Mouse (Mus musculus): ENCODE measurements around the gene Ak1. TPM values are rescaled to one million over a fixed set of nuclear protein-coding genes. Genes with fewer than 3 reads are reported as not detected.

Gene Ak1
- 100 to 1,000 TPM; 127 to 140 TPM for total RNA-seq (2021)

DNA sequence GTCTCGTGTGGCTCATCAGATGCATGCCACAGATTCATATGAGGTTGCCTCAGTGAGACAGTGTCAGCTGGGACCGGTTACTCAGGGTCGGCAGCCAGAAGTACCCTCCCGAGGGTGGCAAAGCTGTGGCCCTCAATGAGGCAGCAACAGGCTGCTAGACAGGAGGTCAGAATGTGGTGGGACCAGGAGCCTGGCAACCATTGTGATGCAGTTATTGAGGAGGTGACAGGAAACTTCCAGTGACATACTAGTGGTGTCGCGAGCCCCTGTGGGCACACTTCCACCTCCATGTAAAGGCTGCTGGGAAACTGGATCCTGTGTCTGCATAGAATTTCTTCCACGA, at the start of gene Ak1:
Ak1 (plus strand) TSS at position 242 of the 343 bp plus-strand sequence.
- DNase-seq (ENCODE audit: extremely low spot score in 1 of 2, low spot score in 1 of 2): no peak

DNA sequence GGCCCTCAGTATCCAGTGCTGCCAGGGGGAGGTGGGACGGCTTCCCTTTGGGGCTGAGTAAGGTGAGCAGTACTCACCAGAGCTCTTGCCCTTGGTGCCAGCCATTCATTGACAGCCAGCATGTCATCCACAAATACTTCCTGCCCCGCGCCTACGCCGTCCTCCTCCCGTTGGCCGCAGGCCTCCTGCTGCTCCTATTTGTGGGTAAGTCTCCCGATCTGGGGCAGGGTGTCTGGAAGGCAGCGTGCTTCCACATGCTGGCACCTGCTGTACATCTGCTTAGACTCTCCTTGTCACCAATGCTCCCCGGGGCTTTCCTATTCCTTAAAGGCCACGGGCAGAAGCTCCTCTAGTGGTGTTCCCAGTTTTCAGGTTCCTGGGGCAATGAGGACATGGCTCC, 49.4 kb upstream of the Ak1 start:
- no peak for DNase-seq (ENCODE audit: extremely low spot score in 1 of 2, low spot score in 1 of 2)

DNA sequence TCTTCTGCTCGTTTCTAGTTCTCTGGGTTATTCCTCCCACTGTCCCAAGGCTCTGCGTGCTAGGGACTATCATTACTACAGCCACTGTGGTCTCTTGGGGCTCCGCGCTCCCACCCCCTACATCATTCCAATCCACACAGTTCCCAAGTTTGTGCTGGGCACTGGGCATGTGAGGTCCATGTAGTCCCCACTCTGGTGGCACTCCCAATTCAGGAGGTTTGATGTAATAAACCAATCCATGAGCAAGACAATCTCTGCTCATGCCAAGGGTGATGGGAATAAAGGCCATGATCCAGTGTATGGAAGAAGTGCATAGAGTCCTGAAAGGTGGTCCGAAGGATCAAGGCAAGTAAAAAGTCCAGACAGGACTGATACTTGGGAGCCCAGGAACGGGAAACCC, 47.1 kb upstream of the Ak1 start, which contains the start of gene Pip5kl1:
Pip5kl1 (plus strand) TSS at position 301 of the 400 bp plus-strand sequence.
- DNase-seq (ENCODE audit: extremely low spot score in 1 of 2, low spot score in 1 of 2): no peak

DNA sequence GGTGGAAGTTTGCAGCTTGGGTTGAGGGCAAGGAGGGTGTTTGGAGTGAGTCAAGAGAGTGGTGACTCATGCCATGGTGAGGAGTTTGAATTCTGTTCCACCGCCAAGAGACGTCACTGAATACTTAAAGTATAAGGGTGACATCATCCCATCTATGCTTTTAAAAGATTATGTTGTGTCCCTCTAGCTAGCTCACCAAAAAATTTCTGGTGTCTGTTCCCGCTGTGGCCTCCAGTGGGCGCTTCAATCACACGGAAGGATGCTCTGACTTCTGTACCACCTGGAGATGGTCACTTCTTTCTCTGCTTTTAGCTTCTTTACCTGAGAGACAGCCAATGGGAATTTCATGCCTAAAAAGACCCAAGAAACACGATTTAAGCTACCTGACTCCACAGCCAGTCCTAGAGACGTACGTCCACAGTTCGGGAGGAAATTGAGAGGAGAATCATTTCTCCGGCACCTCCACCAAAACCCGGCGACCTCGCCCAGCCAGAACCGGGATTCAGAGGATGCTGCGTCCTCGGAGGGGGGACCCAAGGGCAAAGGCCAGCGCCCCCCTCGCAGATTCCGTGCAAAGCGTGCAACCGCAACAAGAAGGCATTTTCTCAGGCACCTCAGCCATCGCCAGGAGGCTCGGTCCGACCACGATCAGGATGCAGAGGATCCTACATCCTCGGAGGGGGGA, 46.5 kb upstream of the Ak1 start:
- peak in 1 of 2 experiments; percentile 62 for DNase-seq (ENCODE audit: extremely low spot score in 1 of 2, low spot score in 1 of 2)

DNA sequence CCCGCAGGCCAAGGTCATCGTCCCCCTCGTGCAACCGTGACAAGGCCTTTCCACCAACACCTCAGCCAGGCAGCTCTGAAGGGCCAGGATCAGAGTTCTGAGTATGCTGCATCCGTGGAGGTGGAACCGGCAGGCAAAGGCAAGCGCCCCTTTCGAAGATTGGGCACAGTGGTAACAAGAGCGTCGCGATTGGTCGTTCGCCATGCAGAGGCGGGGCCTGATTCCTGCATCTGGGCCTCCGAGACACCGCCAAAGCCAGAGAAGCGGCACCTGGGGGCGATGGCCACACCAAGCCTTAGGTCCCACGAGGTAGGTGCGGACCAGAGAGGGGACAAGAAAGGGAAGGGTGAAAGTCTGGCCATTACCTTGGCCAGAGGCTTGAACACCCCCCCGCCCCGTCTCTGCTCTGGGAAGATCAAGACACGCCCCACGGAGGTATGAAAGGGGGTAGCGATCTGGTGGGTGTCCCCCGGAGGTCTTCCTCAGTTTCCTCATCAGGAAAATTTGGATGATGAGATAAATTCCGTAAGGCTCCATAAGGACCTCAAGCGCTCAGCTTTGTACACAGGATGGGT, 45.9 kb upstream of the Ak1 start, which contains the start of gene 9430097D07Rik:
9430097D07Rik (minus strand) TSS at position 99 of the 575 bp plus-strand sequence.
- DNase-seq (ENCODE audit: extremely low spot score in 1 of 2, low spot score in 1 of 2): peak in 1 of 2 experiments; percentile 55

DNA sequence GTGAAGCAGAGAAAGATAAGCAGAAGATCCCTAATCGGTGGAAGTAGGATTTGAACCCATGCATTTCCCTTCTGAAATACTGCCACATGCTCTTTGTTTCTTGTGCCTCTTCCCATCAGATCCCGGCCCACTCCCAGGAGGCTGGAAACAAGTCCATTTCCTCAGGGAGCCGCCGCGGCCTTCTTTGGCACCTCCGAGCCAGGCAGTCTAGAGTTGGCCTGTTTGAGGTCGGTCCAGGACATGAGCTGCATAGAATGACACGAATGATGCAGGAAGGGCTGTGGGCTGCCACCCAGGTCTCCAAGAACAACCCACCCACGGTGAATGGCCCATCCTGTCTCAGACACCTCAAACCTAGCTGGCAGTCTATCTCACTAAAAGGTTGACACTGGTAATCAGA, 45.0 kb upstream of the Ak1 start:
- no peak for DNase-seq (ENCODE audit: extremely low spot score in 1 of 2, low spot score in 1 of 2)

DNA sequence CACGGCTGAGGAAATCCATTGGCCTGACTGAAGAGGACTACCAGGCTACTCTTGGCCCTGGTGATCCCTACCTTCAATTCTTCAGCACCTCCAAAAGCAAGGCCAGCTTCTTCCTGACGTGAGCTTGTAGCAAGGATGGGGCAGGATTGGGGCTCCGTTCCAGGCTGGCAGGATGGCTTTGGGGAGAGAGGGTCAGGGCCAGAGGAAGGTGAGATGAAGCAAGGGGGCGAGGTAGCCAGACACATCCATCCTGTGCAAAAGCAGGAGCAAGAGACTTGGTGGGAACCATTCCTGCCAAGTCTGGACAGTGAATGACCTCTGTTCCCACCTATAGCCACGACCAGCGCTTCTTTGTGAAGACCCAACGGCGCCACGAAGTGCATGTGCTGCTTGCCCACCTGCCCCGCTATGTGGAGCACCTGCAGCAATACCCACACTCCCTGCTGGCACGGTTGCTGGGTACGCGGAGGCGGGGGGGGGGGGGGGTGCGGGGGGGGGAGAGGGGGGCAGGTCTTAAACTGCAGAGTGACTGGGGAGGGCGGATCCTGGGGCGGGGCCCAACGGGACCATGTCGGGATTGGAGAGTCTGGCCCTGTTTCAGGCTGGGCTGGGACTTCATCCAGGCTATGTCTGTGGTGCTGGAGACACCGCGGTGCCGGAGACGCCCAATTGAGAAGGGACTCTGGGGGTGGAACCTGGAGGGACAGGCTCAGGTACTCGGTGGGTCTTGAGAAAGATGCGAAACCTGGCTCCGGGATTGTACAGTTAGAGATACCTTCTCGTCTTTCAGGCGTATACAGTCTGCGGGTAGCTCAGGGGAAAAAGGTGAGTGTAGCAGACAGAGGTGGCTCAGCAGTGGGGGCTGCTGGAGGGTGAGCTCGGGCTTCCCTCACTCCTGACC, 43.2 kb upstream of the Ak1 start:
- DNase-seq (ENCODE audit: extremely low spot score in 1 of 2, low spot score in 1 of 2): no peak

DNA sequence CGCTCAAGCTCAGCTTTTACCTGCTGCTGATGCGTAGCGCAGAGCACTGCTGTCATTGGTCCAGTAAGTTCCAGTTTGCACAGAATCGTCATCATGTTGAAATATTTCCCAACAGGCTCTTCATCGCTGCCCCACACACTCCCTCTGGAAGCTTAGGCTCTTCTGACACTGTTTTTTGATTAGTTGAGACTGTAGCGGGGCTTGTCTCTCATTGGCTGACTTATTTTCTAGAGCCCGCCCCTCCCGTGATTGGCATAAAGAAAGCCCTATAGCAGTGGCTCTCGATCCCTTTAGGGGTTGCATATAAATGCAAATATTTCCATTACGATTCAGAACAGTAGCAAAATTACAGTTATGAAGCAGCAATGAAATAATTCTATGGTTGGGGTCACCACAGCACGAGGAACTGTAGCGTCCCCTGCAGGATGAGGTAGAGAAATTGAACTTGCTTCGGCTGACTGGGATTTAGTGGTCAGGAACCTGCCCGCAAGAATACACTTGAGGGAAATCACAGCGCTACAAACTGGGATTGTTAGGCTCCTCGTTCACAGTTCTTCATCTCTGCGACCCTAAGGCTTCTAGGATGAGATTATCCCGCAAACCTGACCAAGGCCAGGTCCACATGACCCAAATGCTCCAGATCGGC, 40.0 kb upstream of the Ak1 start:
- DNase-seq (ENCODE audit: extremely low spot score in 1 of 2, low spot score in 1 of 2): peak in 1 of 2 experiments; percentile 71

DNA sequence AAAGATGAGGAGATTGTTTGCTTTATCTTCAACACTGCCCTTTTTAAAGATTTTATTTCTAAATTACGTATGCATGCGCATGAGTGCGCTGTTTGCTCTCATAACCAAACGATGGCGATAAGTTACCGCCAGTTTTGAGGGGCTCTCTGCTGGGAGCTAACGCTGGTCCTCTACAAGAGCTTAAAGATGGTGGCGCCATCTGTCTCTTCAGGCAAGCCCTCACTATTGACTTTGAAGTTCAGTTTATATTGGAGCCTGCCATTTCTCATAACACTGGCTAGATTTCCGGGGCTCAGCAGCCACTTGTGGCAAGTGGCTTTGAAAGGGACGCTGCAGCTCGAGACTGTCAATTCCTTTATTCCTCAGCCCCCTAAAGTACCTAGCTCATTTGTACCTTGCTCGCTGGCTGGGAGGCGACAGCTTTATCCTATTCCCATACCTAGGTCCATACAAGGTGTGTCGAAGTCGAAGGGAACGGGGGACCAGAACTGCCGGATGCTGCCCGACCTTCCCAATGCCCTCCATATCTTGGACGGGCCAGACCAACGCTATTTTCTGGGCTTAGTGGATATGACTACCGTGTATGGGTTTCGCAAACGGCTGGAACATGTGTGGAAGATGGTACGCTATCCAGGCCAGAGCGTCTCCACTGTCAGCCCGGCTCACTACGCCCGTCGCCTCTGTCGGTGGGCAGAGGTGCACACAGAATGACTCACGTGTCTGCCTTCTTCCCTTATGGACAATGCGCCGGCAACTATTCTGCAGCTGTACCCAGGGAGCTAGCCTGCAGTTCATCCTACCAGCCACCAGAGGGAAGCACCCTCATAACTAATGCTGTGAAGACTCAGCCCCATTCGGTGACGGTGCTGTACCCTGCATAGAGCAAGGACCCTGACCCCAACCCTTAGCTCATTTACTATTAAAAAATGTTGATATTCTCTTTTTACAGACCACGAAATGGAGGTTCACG, 38.4 kb upstream of the Ak1 start:
- DNase-seq (ENCODE audit: extremely low spot score in 1 of 2, low spot score in 1 of 2): peak in 1 of 2 experiments; percentile 78

DNA sequence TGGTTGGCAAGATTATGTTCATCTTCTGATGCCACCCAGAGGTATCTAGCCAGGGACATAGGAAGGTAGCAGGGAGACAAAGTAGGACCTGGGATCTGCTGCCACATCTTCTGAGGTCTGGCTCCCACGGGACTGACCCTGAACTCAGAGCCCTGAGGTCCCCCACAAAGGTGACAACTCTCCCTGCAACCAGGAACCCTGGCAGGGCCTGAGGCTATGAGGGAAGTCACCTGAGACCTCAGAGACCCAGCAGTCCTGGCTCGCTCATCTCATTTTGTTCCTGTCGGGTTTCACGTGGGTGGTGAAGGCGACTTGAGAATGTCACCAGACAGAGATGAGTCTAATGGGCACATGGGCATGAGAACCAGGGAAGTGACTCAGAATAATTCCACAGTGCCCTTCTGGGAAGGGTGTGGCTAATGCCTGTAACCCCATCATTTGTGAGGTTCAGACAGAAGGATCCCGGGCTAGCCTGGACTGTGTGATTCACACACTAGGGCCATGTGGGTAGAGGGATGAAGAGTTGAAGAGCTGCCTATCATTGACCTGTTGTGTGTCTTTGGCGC, 36.3 kb upstream of the Ak1 start:
- no peak for DNase-seq (ENCODE audit: extremely low spot score in 1 of 2, low spot score in 1 of 2)

DNA sequence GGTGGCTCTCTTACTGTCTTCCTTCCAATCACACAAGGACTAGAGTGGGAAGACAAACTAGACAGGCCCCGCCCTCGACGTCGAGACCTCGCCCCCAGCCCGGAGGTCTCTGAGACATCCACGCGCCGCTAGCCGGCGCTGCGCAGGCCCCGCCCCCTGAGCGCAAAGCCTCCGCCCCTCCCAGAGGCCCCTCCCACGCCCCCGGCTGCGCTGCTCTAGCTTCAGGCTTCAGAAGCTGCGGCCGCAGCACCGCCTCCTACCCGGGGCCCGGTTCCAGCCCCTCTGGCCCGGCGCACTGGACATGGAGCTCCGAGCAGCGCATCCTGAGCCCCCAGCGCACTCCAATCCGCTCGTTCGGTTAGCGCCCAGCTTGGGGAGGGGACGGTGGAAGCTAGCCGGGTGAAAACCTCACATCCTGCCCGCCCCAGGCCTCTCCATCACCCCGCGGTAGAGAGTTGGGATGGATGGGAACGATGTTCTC, 34.6 kb upstream of the Ak1 start, which contains the start of gene St6galnac4:
St6galnac4 (plus strand) TSS at position 225 of the 481 bp plus-strand sequence.
- DNase-seq (ENCODE audit: extremely low spot score in 1 of 2, low spot score in 1 of 2): peak; percentile 78

DNA sequence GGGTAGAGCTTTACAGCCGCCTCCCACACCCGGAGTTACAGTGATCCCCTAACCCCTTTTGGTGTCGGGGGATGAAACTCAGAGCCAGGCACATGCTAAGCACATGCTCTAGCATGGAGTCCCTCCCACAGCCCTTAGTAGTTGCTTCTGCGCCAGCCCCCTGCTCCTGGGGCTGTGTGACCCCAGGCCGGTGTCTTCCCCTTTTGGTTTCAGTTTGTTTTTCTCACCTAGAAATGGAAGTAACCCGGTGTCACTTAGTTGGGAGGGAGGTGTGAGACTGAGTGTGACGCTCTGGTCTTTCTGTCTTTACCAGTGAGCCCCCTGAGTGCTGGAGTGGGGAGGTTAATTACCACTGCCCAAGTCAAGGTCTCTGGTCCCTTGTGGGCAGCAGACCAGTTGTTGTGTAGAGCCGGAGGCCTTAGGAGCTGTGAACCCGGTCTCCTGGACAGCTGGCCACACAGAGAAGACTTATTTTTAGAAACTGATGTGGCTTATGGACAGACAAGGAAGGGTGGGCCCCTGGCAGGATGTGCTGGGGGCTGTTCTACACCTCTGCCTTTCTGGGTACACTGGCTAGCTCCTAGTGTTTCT, 33.7 kb upstream of the Ak1 start:
- DNase-seq (ENCODE audit: extremely low spot score in 1 of 2, low spot score in 1 of 2): no peak

DNA sequence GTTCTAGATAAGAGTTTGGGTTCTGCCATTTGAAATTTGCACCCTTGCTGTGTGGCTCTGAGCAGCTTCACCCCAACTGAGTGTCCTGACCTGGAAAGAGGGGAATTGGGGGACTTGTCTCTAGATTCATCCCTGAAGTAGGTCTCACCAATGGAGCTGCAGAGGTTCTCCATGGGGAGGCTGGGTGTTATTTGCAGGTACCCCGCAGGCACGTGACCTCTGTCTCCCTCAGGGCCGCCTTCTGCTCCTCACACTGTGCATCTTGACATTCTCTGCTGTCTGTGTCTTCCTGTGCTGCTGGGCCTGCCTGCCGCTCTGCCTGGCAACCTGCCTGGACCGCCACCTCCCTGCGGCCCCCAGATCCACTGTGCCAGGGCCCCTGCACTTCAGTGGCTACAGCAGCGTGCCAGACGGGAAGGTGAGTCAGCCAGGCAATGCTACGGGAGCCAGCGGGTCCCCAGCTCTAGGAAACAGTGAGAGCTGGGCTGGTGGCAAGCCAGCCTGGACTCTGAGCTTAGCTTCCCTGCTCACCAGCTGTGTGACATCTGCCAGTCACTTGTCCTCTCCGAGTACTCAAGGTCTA, 32.3 kb upstream of the Ak1 start:
- no peak for DNase-seq (ENCODE audit: extremely low spot score in 1 of 2, low spot score in 1 of 2)

DNA sequence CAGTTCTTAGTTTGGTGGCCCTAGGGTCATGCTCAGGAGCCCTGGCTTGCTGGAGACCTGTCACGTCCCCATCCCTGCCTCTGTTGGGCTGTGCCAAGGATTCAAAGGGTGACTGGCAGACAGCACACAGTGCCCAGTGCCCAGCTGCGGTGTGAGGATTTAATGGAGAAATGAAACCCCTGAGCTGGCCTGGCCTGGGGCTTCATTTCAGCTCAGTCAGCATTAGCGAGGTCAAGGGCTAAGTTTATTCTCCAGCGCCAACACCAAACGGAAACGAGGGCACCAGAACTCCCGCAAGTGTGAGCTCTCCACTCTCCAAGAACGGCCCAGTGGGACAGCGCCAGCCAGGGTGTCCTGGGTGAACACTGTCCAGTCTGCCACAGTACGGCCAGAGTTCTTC, 31.3 kb upstream of the Ak1 start:
- no peak for DNase-seq (ENCODE audit: extremely low spot score in 1 of 2, low spot score in 1 of 2)

DNA sequence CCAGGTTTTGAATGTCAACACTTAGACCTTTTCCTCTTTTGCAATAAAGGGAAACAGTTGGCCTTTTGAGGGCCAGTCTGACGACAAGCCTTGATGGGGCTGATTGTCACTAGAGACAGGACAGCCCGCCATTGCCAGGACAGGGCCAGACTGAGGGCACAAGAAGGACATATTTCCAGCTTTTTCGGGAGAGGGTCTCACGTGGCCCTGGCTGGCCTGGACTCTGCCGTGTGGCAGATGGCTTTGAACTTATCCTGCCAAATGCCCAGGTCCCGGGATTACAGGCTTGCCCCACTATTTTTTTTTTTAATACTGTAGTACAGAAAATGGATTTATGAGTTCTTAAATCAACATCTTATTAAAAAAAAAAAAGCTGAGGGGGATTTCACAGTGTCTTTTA, 30.3 kb upstream of the Ak1 start:
- no peak for DNase-seq (ENCODE audit: extremely low spot score in 1 of 2, low spot score in 1 of 2)

DNA sequence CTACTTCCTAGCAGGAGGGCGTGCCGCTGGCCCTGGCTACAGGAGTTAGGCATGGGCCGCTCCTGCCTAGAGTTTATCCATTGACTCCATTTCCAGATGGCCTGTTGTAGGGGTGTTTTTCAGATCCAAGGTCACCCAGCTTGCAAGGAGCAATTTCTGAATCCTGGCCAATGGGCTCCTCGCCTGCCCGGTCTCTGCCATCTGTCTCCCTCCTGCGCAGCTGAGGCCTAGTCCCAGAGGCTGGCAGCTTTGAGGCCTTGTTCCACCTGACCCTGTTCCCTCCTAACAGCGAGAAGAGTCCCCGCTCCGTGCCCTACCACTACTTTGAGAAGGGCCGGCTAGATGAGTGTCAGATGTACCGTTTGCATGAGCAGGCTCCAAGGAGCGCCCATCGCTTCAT, 24.8 kb upstream of the Ak1 start:
- no peak for DNase-seq (ENCODE audit: extremely low spot score in 1 of 2, low spot score in 1 of 2)

DNA sequence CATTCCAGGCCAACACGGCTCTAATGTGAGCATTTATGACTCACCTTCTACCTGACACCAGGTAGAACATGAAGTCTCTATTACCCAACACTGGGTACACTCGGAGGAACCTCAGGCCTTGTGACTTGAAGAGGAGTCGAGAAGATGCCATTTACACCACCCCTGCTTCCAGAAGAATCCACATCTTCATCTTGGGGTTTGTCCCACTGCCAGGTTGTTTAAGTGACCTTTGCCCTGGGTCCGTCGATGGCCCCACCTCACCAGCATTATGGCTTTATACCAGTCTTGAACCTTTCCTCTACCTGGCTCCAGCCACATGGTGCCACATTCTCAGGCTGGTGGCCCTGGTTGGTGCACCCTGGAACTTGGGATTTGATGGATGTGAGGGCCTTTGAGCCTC, 24.3 kb upstream of the Ak1 start:
- DNase-seq (ENCODE audit: extremely low spot score in 1 of 2, low spot score in 1 of 2): no peak

DNA sequence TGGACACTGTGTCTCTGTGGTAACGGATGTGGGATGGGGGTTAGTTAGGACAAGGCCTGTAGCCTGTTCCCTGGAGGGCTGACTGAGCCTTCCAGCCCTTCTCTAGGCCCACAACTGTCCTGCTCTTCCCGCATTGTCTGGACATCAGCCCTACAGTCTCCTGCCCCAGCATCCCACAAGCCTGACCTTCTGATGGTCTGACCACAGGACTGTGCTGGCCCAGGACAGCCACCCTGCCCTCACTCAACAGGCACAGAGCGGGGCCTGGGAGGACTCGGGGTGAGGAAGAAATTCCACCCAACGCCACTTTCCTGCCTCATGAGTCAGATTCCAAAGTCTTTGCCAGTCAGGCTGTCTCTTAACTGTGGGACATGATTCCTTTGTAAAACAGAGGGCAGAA, 23.9 kb upstream of the Ak1 start:
- no peak for DNase-seq (ENCODE audit: extremely low spot score in 1 of 2, low spot score in 1 of 2)
